Mouse (Mus musculus) megakaryocyte progenitor cell, adult 5-6 weeks (primary cell): ENCODE measurements around the gene Nudt3. TPM values are rescaled to one million over a fixed set of nuclear protein-coding genes. Genes with fewer than 3 reads are reported as not detected.

Experiments
- ATAC-seq: replicated peaks from 2 replicates; pipeline ENCODE4 v1.8.0; 2016; ENCODE audit warnings: mild to moderate bottlenecking, moderate TSS enrichment, inconsistent platforms; ENCODE audit not compliant: poor library complexity
- total RNA-seq, 2 experiments: library from RNA; stranded (forward) in 1 of 2; stranded (reverse) in 1 of 2; fragments of 157-497, 149-512 nt in 1 of 2; fragments of 200-1000 nt in 1 of 2; gene quantifications; 2 replicates each; pipeline versions ENCODE4 v1.2.3 to v1.2.4; 2015 to 2017

Nudt3 gene
- total RNA-seq, 2 experiments from 2014 or later = 70.9 to 171 TPM

- ATAC-seq = peak; percentile 84
Measured at GRCm38 (mm10) chr17:27603522-27604234, 19.6 kb downstream of the Nudt3 start.

- ATAC-seq = no peak
Measured at GRCm38 (mm10) chr17:27603036-27603435, 20.3 kb downstream of the Nudt3 start.

- ATAC-seq = no peak
Measured at GRCm38 (mm10) chr17:27600869-27601268, 22.4 kb downstream of the Nudt3 start.

- no peak for ATAC-seq
Measured at GRCm38 (mm10) chr17:27600286-27600685, 23.0 kb downstream of the Nudt3 start.

DNA sequence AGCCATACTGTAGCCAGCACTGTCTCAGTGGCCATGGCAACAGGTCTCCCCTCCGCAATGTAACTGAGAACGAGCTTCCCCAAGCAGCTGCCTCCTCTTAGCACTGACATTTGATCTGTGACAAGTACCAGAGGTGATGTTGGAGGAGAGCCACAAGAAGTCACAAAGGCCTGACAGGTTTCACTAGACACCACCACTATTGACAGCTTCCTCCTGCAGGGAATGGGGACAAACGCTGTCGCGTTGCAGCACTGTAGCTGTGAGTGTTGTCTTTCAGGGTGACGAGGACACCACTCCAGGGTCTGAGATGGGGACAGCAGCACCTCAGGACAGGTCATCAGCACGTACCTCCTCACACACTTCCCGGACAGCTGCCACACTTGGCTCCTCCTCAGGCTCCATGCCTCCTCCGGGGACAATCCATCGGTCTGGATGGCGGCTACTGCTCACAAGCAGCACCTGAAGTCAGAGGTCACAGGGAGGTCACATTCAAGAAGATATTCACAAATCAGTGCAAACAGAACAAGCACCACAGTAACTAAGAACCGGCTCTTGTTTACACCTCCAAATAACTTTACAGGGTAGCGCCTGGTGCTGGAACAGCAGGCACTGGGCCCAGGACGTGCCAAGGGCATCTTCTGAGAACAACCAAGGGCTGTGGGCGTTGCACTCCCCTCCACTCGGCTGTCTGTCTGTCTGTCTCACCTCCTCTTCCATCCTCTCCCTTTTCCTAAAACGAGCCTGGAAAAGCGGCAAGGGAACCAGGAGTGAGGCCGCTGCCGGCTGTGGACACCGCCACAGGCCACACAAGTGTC, 26.7 kb downstream of the Nudt3 start:
- ATAC-seq = no peak

DNA sequence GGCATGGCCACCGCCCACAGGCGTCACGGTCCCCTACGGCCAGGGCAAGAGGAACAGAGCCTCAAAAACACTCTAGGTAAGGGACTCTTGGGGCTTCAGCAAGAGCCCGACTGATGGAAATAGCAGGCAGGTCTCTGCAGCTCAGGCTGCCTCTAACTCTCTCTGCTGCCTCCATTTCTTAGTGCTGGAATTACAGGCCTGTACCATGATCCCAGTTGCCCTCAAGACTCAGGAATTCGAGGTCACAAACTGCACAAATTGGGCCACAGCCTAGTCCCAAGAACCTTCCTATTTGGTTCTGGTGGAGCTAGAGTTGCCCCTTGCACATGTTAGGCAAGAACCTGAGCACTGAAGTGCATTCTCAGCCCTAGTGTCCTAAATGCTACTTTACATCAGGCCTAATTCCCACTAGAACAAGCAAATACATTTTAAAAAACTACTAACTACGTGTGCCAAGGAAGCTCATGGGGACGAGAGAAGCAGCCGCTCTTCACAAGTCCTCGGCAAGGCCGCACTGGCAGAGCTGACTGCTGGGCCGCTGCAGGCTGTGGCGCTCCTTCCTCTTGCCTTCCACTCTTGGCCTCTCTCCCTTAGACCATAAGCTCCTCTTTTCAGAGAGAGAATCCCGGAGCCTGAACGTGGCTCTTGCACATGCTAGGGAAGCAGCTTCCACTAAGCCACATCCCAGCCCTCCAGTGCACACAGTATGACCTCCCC, 27.5 kb downstream of the Nudt3 start:
- ATAC-seq = no peak

GRCm38 (mm10) chr17:27592565-27592910, 30.8 kb downstream of the Nudt3 start:
- ATAC-seq = peak; percentile 45; the same call in 1 of the 2 replicates

- ATAC-seq = peak; percentile 36
Measured at GRCm38 (mm10) chr17:27591826-27592564, 31.3 kb downstream of the Nudt3 start.

DNA sequence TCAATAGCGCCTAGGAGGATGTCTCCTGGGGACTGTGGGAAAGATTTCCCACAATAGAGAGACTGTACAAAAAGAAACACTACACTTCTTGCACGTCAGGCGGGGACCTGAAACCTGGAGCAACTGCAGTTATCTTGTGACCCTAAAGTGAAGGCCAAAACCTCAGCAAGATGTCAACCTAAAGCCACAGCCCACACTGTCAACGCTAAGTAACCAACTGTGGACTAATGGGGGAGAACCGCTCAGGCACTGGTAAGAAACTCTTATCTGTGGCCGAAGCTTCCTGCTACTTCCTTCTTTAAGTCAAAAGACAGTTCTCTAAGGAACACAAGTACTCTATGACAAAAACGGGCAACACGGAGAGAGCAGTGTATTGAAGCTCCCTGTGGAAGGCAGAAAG, 35.1 kb downstream of the Nudt3 start:
- ATAC-seq = peak; percentile 64

DNA sequence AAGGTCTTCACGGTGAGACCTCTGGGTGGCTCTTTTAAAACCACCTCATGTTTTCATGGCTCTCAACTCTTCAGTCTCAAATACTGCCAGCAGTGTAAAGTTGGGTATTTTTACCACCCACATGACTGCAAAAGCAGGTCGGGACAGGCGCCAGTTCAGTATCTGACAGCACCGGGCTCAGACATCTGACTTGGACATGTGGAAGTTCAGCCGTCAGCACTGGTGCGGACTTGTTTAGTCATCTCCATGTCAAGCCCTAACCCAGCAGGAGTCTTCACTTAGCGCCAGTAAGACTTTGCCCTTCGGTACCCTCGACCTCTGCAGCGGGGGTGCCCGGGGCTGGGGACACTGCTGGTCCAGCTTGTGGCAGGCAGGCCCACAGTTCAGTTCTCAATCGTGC, 36.0 kb downstream of the Nudt3 start:
- ATAC-seq = no peak

DNA sequence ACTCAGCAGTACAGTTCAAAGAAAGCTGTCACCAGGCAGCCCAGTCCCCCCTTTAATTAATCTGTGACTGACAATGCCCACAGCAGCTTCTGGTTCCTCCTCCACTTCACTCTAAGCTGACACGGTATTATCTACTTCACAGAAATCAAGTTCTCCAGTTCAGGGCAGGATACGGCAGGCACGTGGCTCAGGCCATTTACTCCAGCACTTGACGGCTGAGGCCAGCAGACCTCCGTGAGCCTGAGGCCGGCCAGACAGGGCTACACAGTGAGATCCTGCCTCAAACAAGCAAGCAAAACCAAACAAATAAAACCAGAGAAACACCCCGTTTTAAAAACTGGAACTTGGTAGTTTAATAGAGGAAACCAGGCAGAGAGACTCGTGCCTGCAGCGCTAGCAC, 36.6 kb downstream of the Nudt3 start:
- ATAC-seq = no peak

GRCm38 (mm10) chr17:27583185-27583894, 40.0 kb downstream of the Nudt3 start:
- peak; percentile 79 for ATAC-seq

DNA sequence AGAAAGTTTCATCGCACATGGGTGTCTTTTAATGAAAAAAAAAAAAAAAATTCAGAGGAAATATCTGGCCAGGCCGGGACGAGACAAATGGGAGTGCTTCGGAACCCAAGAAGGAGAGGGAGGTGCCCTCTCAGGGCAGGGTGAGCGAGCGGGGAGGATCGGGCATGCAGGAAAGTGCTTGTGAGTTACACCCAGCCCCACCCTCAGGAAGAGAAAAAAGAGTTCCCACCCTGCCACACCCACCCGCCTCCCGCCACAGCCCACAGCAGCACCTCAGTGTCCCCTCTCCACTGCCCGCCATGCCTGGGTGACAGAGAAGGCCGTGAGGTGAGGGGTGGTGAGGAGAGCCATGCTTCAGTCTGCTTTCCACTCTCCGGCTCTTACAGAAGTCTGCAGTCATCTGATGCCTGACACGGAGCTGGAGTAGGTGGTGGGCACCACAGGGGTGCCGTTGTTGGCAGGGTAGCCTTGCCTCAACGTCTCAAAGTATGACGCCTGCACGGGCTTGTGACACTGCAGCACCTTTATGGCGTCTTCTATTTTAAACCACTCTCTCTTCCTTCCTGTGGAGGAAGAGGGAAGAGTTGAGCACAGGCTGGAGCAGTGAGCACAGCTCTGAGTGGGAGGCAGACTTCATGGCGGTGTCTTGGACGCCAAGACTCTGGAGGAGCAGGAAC, 42.8 kb downstream of the Nudt3 start:
- ATAC-seq = no peak

GRCm38 (mm10) chr17:27579816-27580215, 43.5 kb downstream of the Nudt3 start:
- ATAC-seq = no peak

DNA sequence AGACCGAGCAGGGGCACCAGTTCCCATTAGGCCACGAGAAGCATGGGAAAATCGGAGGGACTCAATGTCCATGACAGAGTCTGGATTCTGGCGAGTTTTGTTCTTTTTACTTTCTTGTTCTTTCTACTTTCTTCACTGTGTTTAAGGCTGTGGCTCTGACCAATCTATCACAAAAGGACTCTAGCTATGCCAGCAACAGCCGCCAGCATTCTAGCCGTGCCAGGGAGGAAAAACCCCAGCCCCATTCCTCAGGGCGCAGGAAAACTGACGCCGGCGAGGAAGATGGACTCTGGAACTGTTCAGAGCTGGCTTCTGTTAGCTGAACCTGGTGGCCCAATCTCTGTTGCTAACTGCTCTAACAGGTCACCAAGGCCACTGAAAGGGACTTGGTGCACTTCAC, 44.8 kb downstream of the Nudt3 start:
- ATAC-seq = no peak

DNA sequence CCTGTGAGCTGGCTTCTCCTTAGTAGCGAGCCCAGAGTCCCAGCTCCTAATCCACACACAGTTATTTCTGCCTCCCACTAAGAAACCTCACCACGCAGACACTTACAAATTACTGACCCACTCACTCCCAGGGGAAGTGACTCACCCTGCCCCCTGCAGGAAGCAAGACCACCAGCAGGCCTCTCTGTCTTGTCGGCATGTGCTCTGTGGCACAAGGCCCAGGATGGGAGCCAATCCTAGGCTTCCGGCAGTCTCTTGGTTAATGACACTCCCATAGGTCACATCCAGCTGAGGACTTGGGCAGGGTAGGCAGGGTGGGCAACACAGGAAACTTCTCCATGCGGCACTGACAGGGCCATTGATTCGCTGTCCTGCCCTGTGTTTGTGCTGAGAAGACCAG, 45.8 kb downstream of the Nudt3 start:
- ATAC-seq = peak; percentile 29; the same call in 1 of the 2 replicates

- no peak for ATAC-seq
Measured at GRCm38 (mm10) chr17:27576056-27576455, 47.2 kb downstream of the Nudt3 start.

DNA sequence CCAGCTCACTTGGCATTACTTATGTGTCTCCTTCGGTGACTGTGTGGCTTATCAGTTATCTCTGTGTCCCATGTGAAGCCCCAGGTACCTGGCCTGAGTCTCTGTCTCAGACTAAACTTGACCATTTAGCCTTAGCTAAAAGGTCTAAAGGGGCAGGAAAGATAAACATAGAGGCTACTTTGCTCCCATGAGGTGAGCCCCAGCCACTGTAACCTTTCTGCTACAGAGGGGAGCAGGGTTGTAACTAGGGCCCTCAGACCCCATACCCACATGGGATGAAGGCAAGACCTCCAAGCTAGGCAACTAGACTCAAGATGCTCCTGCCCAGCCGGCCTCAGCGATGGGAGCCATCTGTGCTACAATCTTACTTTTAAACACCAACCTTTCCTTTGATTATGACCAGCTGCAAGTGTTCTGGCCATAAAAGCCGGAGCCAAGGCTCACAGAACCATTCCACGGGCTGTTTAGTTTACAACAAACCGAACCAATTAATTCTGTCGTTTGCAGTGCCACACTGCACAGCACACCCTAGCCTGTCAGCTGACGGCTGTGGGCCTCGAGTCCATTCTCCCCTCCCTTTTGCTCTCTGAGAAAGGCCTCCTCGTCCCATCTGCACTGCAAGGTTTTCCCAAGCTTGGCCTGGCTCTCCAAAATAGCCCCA, 48.0 kb downstream of the Nudt3 start:
- ATAC-seq = no peak

DNA sequence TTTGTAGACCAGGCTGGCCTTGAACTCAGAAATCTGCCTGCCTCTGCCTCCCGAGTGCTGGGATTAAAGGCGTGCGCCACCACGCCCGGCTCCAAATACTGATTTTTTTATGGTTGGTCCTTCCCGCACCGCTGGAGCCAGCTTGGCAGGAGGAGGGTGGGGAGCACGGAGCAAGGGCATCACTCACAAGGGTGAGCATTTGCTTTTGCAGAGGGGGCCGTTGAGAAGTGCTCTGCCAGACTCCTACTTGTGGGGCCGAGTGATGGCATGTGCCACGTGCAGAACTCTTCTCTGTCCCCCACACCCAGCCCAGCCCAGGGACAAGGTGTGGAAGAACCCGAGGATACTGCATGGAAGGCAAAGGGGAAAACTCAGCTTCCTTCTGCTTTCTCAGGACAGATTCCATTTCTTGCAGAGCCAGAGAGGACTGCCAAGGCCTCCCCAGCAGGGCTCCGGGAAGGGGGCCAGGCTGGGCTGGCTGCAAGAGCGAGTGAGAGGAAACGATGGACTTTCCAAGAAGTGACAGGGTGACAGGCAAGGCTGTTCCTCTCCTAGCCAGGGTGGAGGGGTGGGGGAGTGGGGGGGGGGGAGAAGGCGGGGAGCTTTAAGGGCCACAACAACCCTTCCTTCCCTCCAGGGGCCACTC, 48.7 kb downstream of the Nudt3 start:
- peak; percentile 29; the same call in 1 of the 2 replicates for ATAC-seq
